Mouse (Mus musculus): Measurements from ENCODE around the gene Etv6. TPM values are rescaled to one million over a fixed set of nuclear protein-coding genes. Genes with fewer than 3 reads are reported as not detected.

Gene Etv6
- polyA plus RNA-seq, 1 experiment from 2014 or later: 2.7 TPM

DNA sequence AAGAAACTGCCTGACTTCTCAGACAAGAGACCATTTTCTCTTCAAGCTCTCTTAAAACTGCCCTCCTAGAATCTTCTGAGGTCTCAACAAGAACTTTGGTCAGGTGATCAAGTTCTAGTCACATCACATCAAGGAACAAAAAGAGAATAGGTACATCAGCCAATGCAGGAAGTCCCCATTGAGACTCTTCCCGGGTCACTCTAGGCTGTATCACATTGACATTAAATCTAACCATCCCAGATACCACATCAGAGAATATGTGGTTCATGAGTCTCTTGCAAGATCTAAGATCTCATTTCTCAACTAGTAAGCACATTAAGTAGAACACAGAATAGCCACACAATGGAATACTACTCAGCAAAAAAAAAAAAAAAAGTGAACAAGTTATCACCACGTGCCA is 238.4 kb downstream of the Etv6 start:
- Histone ChIP-seq H3K9me3 (ENCODE audit: low read length) (no peaks in the 10 kb centered on the region), H3K9ac (replicated peaks) (no peak overlapping the region), H3K4me2 (ENCODE audit: low read depth, low read length) (no peak overlapping the region), H3K27me3 (ENCODE audit: insufficient read depth, low read length) (no peaks in the 10 kb centered on the region), H3K4me3 (ENCODE audit: low read depth, low read length) (no peak overlapping the region), H3K27ac (ENCODE audit: low read depth) (no peak overlapping the region), H3K36me3 (replicated peaks; ENCODE audit: insufficient read depth, low read length) (no peaks in the 10 kb centered on the region), H3K4me1 (ENCODE audit: insufficient read depth) (no peaks in the 10 kb centered on the region)
- ATAC-seq: no peak
- no peak for TF ChIP-seq CTCF (IDR thresholded peaks at IDR 0.05; ENCODE audit: low read depth)
- TF ChIP-seq EP300 (IDR thresholded peaks at IDR 0.05; ENCODE audit: low read depth): no peak
- DNase-seq: no peak
- 70% methylated on average over 2 of the region's 2 CpGs for WGBS (ENCODE audit: insufficient replicate concordance)

GRCm38 (mm10) chr6:134276954-134277353 is 241.5 kb downstream of the Etv6 start:
- Histone ChIP-seq H3K9ac (replicated peaks) (no peak overlapping the region), H3K27ac (ENCODE audit: low read depth) (no peak overlapping the region), H3K4me1 (ENCODE audit: insufficient read depth) (no peaks in the 10 kb centered on the region), H3K9me3 (ENCODE audit: low read length) (no peaks in the 10 kb centered on the region), H3K4me2 (ENCODE audit: low read depth, low read length) (no peak overlapping the region), H3K27me3 (ENCODE audit: insufficient read depth, low read length) (no peaks in the 10 kb centered on the region), H3K4me3 (ENCODE audit: low read depth, low read length) (no peak overlapping the region), H3K36me3 (replicated peaks; ENCODE audit: insufficient read depth, low read length) (no peaks in the 10 kb centered on the region)
- 70% methylated on average over 2 of the region's 2 CpGs for WGBS (ENCODE audit: insufficient replicate concordance)
- ATAC-seq: no peak
- DNase-seq: no peak
- TF ChIP-seq CTCF (IDR thresholded peaks at IDR 0.05; ENCODE audit: low read depth) (no peak), EP300 (IDR thresholded peaks at IDR 0.05; ENCODE audit: low read depth) (no peak)

GRCm38 (mm10) chr6:134282095-134282494 is 246.6 kb downstream of the Etv6 start:
- no peak for DNase-seq
- TF ChIP-seq CTCF (IDR thresholded peaks at IDR 0.05; ENCODE audit: low read depth) (no peak), EP300 (IDR thresholded peaks at IDR 0.05; ENCODE audit: low read depth) (no peak)
- no peak overlapping the region for H3K4me3 ChIP-seq (ENCODE audit: low read depth, low read length)
- 66% methylated on average over 3 of the region's 3 CpGs for WGBS (ENCODE audit: insufficient replicate concordance)
- no peaks in the 10 kb centered on the region for H3K4me1 ChIP-seq (ENCODE audit: insufficient read depth)
- H3K4me2 ChIP-seq (ENCODE audit: low read depth, low read length): no peak overlapping the region
- no peaks in the 10 kb centered on the region for H3K36me3 ChIP-seq (replicated peaks; ENCODE audit: insufficient read depth, low read length)
- H3K9me3 ChIP-seq (ENCODE audit: low read length): no peaks in the 10 kb centered on the region
- H3K27ac ChIP-seq (ENCODE audit: low read depth): no peak overlapping the region
- H3K27me3 ChIP-seq (ENCODE audit: insufficient read depth, low read length): no peaks in the 10 kb centered on the region
- ATAC-seq: no peak
- no peak overlapping the region for H3K9ac ChIP-seq (replicated peaks)

DNA sequence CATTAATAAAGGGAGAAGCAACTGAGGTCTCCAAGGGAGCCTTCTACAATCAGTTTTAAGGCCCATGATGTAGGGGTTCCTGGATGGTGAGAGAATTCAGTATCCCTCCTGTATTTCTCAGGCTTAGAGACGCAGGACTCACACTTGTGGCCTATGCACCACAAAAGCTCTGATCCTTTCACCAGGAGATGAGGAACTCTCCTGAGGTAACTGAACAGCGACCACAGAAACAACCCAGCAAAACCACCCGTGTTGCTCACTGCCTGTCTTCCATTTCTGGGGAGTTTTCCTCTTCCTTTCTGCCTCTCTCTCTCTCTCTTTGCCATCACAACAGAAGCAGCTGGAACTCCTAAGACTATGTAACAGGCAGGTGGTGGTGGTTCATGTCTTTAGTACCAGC is 256.3 kb downstream of the Etv6 start:
- no peak overlapping the region for H3K4me3 ChIP-seq (ENCODE audit: low read depth, low read length)
- H3K4me1 ChIP-seq (ENCODE audit: insufficient read depth): no peaks in the 10 kb centered on the region
- H3K27ac ChIP-seq (ENCODE audit: low read depth): no peak overlapping the region
- H3K27me3 ChIP-seq (ENCODE audit: insufficient read depth, low read length): no peaks in the 10 kb centered on the region
- no peaks in the 10 kb centered on the region for H3K36me3 ChIP-seq (replicated peaks; ENCODE audit: insufficient read depth, low read length)
- no peak overlapping the region for H3K4me2 ChIP-seq (ENCODE audit: low read depth, low read length)
- TF ChIP-seq CTCF (IDR thresholded peaks at IDR 0.05; ENCODE audit: low read depth): no peak
- no peak for TF ChIP-seq EP300 (IDR thresholded peaks at IDR 0.05; ENCODE audit: low read depth)
- ATAC-seq (no peak), DNase-seq (no peak)
- no peak overlapping the region for H3K9ac ChIP-seq (replicated peaks)
- no peaks in the 10 kb centered on the region for H3K9me3 ChIP-seq (ENCODE audit: low read length)
- 46% methylated on average over 3 of the region's 3 CpGs for WGBS (ENCODE audit: insufficient replicate concordance)

DNA sequence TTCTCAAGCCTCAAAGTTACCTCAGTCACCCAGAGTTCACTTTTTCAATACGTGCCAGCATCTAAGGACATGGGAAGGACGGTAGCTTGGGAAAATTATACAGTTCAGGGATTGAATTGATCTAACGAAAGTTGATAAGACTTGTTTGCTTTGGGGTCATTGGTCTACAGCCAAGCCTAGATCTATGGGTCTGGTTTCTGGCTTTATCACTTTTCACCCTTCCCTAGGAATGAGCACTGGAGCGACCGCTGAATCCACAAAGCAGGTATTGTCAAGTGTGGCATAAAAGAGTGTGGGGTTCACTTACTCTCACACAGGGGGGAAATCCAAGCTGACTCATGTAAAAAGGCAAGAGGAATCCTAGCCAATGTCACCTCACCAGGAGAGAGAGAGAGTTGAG is 256.9 kb downstream of the Etv6 start:
- H3K27ac ChIP-seq (ENCODE audit: low read depth): no peak overlapping the region
- ATAC-seq (no peak), DNase-seq (no peak)
- no peak overlapping the region for H3K9ac ChIP-seq (replicated peaks)
- TF ChIP-seq EP300 (IDR thresholded peaks at IDR 0.05; ENCODE audit: low read depth) (no peak), CTCF (IDR thresholded peaks at IDR 0.05; ENCODE audit: low read depth) (no peak)
- no peaks in the 10 kb centered on the region for H3K27me3 ChIP-seq (ENCODE audit: insufficient read depth, low read length)
- no peaks in the 10 kb centered on the region for H3K4me1 ChIP-seq (ENCODE audit: insufficient read depth)
- H3K4me3 ChIP-seq (ENCODE audit: low read depth, low read length): no peak overlapping the region
- no peaks in the 10 kb centered on the region for H3K36me3 ChIP-seq (replicated peaks; ENCODE audit: insufficient read depth, low read length)
- no peaks in the 10 kb centered on the region for H3K9me3 ChIP-seq (ENCODE audit: low read length)
- H3K4me2 ChIP-seq (ENCODE audit: low read depth, low read length): no peak overlapping the region
- 55% methylated on average over 5 of the region's 5 CpGs for WGBS (ENCODE audit: insufficient replicate concordance)

- Histone ChIP-seq H3K9ac (replicated peaks) (no peak overlapping the region), H3K4me2 (ENCODE audit: low read depth, low read length) (no peak overlapping the region), H3K27me3 (ENCODE audit: insufficient read depth, low read length) (no peaks in the 10 kb centered on the region), H3K9me3 (ENCODE audit: low read length) (no peaks in the 10 kb centered on the region), H3K4me1 (ENCODE audit: insufficient read depth) (no peaks in the 10 kb centered on the region), H3K27ac (ENCODE audit: low read depth) (no peak overlapping the region), H3K4me3 (ENCODE audit: low read depth, low read length) (no peak overlapping the region), H3K36me3 (replicated peaks; ENCODE audit: insufficient read depth, low read length) (no peaks in the 10 kb centered on the region)
- WGBS (ENCODE audit: insufficient replicate concordance): 57% methylated on average over 9 of the region's 9 CpGs
- ATAC-seq (no peak), DNase-seq (no peak)
- no peak for TF ChIP-seq EP300 (IDR thresholded peaks at IDR 0.05; ENCODE audit: low read depth)
- TF ChIP-seq CTCF (IDR thresholded peaks at IDR 0.05; ENCODE audit: low read depth): no peak
These were observed 258.4 kb downstream of the Etv6 start for GRCm38 (mm10) chr6:134293615-134294508.
